In genomic region chr19:6992011-6992858, GRCm38 (mm10) we compare ENCODE assay signal across 8 mouse cellular contexts. TPM values are rescaled to one million over a fixed set of nuclear protein-coding genes. Genes with fewer than 3 reads are reported as not detected.
DNase-seq lines count a peak whose midpoint lies in the region; ATAC-seq lines count a peak whose summit lies in the region.

Dnajc4 (minus strand) TSS chr19:6992572.

- DNase-seq in adipocyte (ENCODE audit: low spot score) = peak; percentile 97
- peak; percentile 98 for DNase-seq in embryo, embryonic 10 days (ENCODE audit: low spot score)
- peak; percentile 91 for DNase-seq in gastrocnemius, postnatal 10 days
- DNase-seq in induced T-regulatory cell, adult 2 months (ENCODE audit: low read depth) = peak; percentile 99
- DNase-seq in left cerebral cortex, postnatal 10 days (ENCODE audit: extremely low spot score in 1 of 2, low spot score in 2 of 2) = peak; percentile 94 to 99
- DNase-seq in right cerebral cortex, postnatal 25 days = peak; percentile 93
- peak; percentile 95 to 96 for DNase-seq in urinary bladder, postnatal 4 days (ENCODE audit: low spot score in 2 of 2)

- peak; percentile 91 for ATAC-seq in megakaryocyte-erythroid progenitor cell, adult 5-6 weeks (replicated peaks; ENCODE audit: low FRiP score, low TSS enrichment, poor library complexity, severe bottlenecking)

- intact Hi-C loops in left cerebral cortex, postnatal 10 days (cut with DNase I) = no loop called here

RNA-seq across cellular contexts. Expression of gene Dnajc4, which starts in this region (rescaled TPM):
- 10 to 100 TPM; 32.5 to 33.9 TPM for total RNA-seq in gastrocnemius, postnatal 10 days (2021)
- 10 to 100 TPM; 15.8 to 19.4 TPM for total RNA-seq in left cerebral cortex, postnatal 10 days (2021)
- total RNA-seq in megakaryocyte-erythroid progenitor cell, adult 5-6 weeks (2014; fragmentation: Nextera tagmentation) = 15.0 and 17.0 TPM in 2 replicates
- 8.5 and 11.5 TPM in 2 replicates for total RNA-seq in megakaryocyte-erythroid progenitor cell, adult 5-6 weeks (2017)

Comparison
In these comparisons a context has a peak if more than half of its experiments do, and no peak if none do; other contexts are left out.
1. Peak in every context shown above with its lines: DNase-seq and ATAC-seq.